Mouse (Mus musculus) lung, embryonic 15.5 days (tissue): ENCODE results near the gene Plg. TPM values are rescaled to one million over a fixed set of nuclear protein-coding genes. Genes with fewer than 3 reads are reported as not detected.

Experiments
- ATAC-seq: fragments of 200-750 bp; cut with Nextera tagmentation; 2 replicates; pipeline ENCODE4 v1.8.0; 2017; ENCODE audit warnings: moderate number of reproducible peaks, borderline replicate concordance; ENCODE audit not compliant: low FRiP score, low TSS enrichment; ENCODE audit errors: extremely low read depth
- H3K27ac ChIP-seq: fragments of 300-500 bp; sonication (generic); 2 replicates; pipeline ENCODE4 v1.5.1; 2015; ENCODE audit warnings: moderate library complexity, mild to moderate bottlenecking, inconsistent platforms
- H3K27me3 ChIP-seq: fragments of 300-500 bp; sonication (generic); 2 replicates; pipeline ENCODE4 v1.6.1; 2015; ENCODE audit warnings: inconsistent platforms
- H3K36me3 ChIP-seq: fragments of 300-500 bp; sonication (generic); 2 replicates; pipeline ENCODE4 v1.6.1; 2015; ENCODE audit warnings: inconsistent platforms
- H3K4me1 ChIP-seq: fragments of 300-500 bp; sonication (generic); 2 replicates; pipeline ENCODE4 v1.6.1; 2015; ENCODE audit warnings: inconsistent platforms
- H3K4me2 ChIP-seq: fragments of 300-500 bp; sonication (generic); 2 replicates; pipeline ENCODE4 v1.6.1; 2015; ENCODE audit warnings: inconsistent platforms, mild to moderate bottlenecking, moderate library complexity
- H3K4me3 ChIP-seq: fragments of 300-500 bp; sonication (generic); 2 replicates; pipeline ENCODE4 v1.5.1; 2015; ENCODE audit warnings: mild to moderate bottlenecking, inconsistent platforms
- H3K9ac ChIP-seq: fragments of 300-500 bp; sonication (generic); 2 replicates; pipeline ENCODE4 v1.6.1; 2015; ENCODE audit warnings: inconsistent platforms
- H3K9me3 ChIP-seq: fragments of 300-500 bp; sonication (generic); 2 replicates; pipeline ENCODE4 v1.6.1; 2016; ENCODE audit warnings: inconsistent platforms
- WGBS: fragments of 180-500 bp; shearing (Covaris S2); methylation state at CpG from one replicate; pipeline ENCODE4 v1.1.7; 2015; 5-methylcytosine and 5-hydroxymethylcytosine counted together
- polyA plus RNA-seq: library from polyadenylated mRNA; unstranded; fragments of >200 nt; fragmentation: Nextera tagmentation; extraction: Ambion mirVana; gene quantifications from 2 replicates; pipeline ENCODE4 v1.2.1, GENCODE M21; 2015

Plg gene
- polyA plus RNA-seq, 1 experiment from 2014 or later, result 0.34 TPM

GRCm38 (mm10) chr17:12367373-12367930 lies 11.0 kb upstream of the Plg start:
- no peaks in the 10 kb centered on the region for H3K36me3 ChIP-seq
- no peak overlapping the region for H3K4me2 ChIP-seq
- WGBS, result 30% methylated on average over 5 of the region's 5 CpGs
- peak; percentile 63; the same call in 1 of the 2 replicates for ATAC-seq
- no peak overlapping the region for H3K4me3 ChIP-seq
- H3K4me1 ChIP-seq, result peaks cover 6% of the 10 kb centered on the region; the same call in 1 of the 2 replicates
- H3K9ac ChIP-seq, result no peak overlapping the region
- no peaks in the 10 kb centered on the region for H3K9me3 ChIP-seq
- no peak overlapping the region for H3K27ac ChIP-seq
- H3K27me3 ChIP-seq, result no peaks in the 10 kb centered on the region

- H3K27ac ChIP-seq, result no peak overlapping the region
- 49% methylated on average over 5 of the region's 5 CpGs for WGBS
- H3K4me3 ChIP-seq, result no peak overlapping the region
- no peak overlapping the region for H3K4me2 ChIP-seq
- H3K9me3 ChIP-seq, result no peaks in the 10 kb centered on the region
- peaks cover 6% of the 10 kb centered on the region; the same call in 1 of the 2 replicates for H3K4me1 ChIP-seq
- H3K36me3 ChIP-seq, result no peaks in the 10 kb centered on the region
- H3K27me3 ChIP-seq, result no peaks in the 10 kb centered on the region
- H3K9ac ChIP-seq, result no peak overlapping the region
- no peak for ATAC-seq
These were observed 9.0 kb upstream of the Plg start for GRCm38 (mm10) chr17:12369393-12369792.

GRCm38 (mm10) chr17:12370289-12370688 lies 8.1 kb upstream of the Plg start:
- WGBS, result 68% methylated on average over 4 of the region's 4 CpGs
- no peak overlapping the region for H3K9ac ChIP-seq
- no peaks in the 10 kb centered on the region for H3K27me3 ChIP-seq
- no peak overlapping the region for H3K4me2 ChIP-seq
- no peak overlapping the region for H3K4me3 ChIP-seq
- no peaks in the 10 kb centered on the region for H3K36me3 ChIP-seq
- H3K27ac ChIP-seq, result no peak overlapping the region
- H3K9me3 ChIP-seq, result no peaks in the 10 kb centered on the region
- H3K4me1 ChIP-seq, result peaks cover 6% of the 10 kb centered on the region; the same call in 1 of the 2 replicates
- no peak for ATAC-seq

- Histone ChIP-seq H3K36me3 (no peaks in the 10 kb centered on the region), H3K27me3 (no peaks in the 10 kb centered on the region), H3K4me1 (peaks cover 6% of the 10 kb centered on the region; the same call in 1 of the 2 replicates), H3K9me3 (no peaks in the 10 kb centered on the region), H3K4me2 (peak overlapping the region; percentile 37), H3K27ac (no peak overlapping the region), H3K9ac (no peak overlapping the region), H3K4me3 (no peak overlapping the region)
- no peak; the same call in 1 of the 2 replicates for ATAC-seq
- WGBS, result 34% methylated on average over 10 of the region's 10 CpGs
These were observed 7.0 kb upstream of the Plg start for GRCm38 (mm10) chr17:12371310-12371925.

- Histone ChIP-seq H3K4me3 (no peak overlapping the region), H3K36me3 (no peaks in the 10 kb centered on the region), H3K4me1 (peaks cover 6% of the 10 kb centered on the region; the same call in 1 of the 2 replicates), H3K9ac (no peak overlapping the region), H3K9me3 (no peaks in the 10 kb centered on the region), H3K4me2 (peak overlapping the region; percentile 37), H3K27me3 (no peaks in the 10 kb centered on the region), H3K27ac (no peak overlapping the region)
- WGBS, result 18% methylated on average over 4 of the region's 4 CpGs
- ATAC-seq, result 0 out of 2 replicates have a peak, but pooled peaks have one; percentile 24
These were observed 6.4 kb upstream of the Plg start for GRCm38 (mm10) chr17:12372021-12372420.

- 30% methylated on average over 3 of the region's 3 CpGs for WGBS
- no peak for ATAC-seq
These were observed 4.7 kb upstream of the Plg start for GRCm38 (mm10) chr17:12373601-12374144.

GRCm38 (mm10) chr17:12380287-12380686 lies 1.9 kb downstream of the Plg start:
- ATAC-seq, result no peak
- WGBS, result 72% methylated on average over 4 of the region's 4 CpGs
- H3K9me3 ChIP-seq, result no peaks in the 10 kb centered on the region
- no peak overlapping the region for H3K4me2 ChIP-seq
- H3K4me1 ChIP-seq, result no peaks in the 10 kb centered on the region
- no peak overlapping the region for H3K27ac ChIP-seq
- H3K4me3 ChIP-seq, result no peak overlapping the region
- H3K36me3 ChIP-seq, result no peaks in the 10 kb centered on the region
- no peaks in the 10 kb centered on the region for H3K27me3 ChIP-seq
- H3K9ac ChIP-seq, result no peak overlapping the region

More at GRCm38 (mm10) chr17:12373601-12374144, 4.7 kb upstream of the Plg start:
- no peaks in the 10 kb centered on the region for H3K27me3 ChIP-seq
- peaks cover 6% of the 10 kb centered on the region; the same call in 1 of the 2 replicates for H3K4me1 ChIP-seq
- no peak overlapping the region for H3K4me3 ChIP-seq
- no peaks in the 10 kb centered on the region for H3K9me3 ChIP-seq
- H3K27ac ChIP-seq, result no peak overlapping the region
- no peaks in the 10 kb centered on the region for H3K36me3 ChIP-seq
- no peak overlapping the region for H3K9ac ChIP-seq
- H3K4me2 ChIP-seq, result no peak overlapping the region

GRCm38 (mm10) chr17:12381579-12381978 lies 3.2 kb downstream of the Plg start:
- Histone ChIP-seq H3K4me2 (no peak overlapping the region), H3K27me3 (no peaks in the 10 kb centered on the region), H3K9ac (no peak overlapping the region), H3K4me1 (no peaks in the 10 kb centered on the region), H3K9me3 (no peaks in the 10 kb centered on the region), H3K4me3 (no peak overlapping the region), H3K36me3 (no peaks in the 10 kb centered on the region), H3K27ac (no peak overlapping the region)
- WGBS, result 41% methylated on average over 2 of the region's 2 CpGs
- ATAC-seq, result no peak

- H3K9me3 ChIP-seq, result no peaks in the 10 kb centered on the region
- 16% methylated on average over 2 of the region's 2 CpGs for WGBS
- H3K27ac ChIP-seq, result no peak overlapping the region
- no peak overlapping the region for H3K4me3 ChIP-seq
- no peaks in the 10 kb centered on the region for H3K36me3 ChIP-seq
- no peaks in the 10 kb centered on the region for H3K4me1 ChIP-seq
- no peak overlapping the region for H3K4me2 ChIP-seq
- ATAC-seq, result 0 out of 2 replicates have a peak, but pooled peaks have one; percentile 46
- H3K27me3 ChIP-seq, result no peaks in the 10 kb centered on the region
- H3K9ac ChIP-seq, result no peak overlapping the region
These were observed 4.1 kb downstream of the Plg start for GRCm38 (mm10) chr17:12382531-12382930.

- Histone ChIP-seq H3K4me3 (no peak overlapping the region), H3K9me3 (no peaks in the 10 kb centered on the region), H3K4me1 (no peaks in the 10 kb centered on the region), H3K4me2 (no peak overlapping the region), H3K27ac (no peak overlapping the region), H3K9ac (no peak overlapping the region), H3K36me3 (no peaks in the 10 kb centered on the region), H3K27me3 (no peaks in the 10 kb centered on the region)
- WGBS, result 54% methylated on average over 8 of the region's 8 CpGs
- ATAC-seq, result no peak
These were observed 6.8 kb downstream of the Plg start for GRCm38 (mm10) chr17:12385049-12385794.

- Histone ChIP-seq H3K9me3 (no peaks in the 10 kb centered on the region), H3K27ac (no peak overlapping the region), H3K4me3 (no peak overlapping the region), H3K4me1 (no peaks in the 10 kb centered on the region), H3K4me2 (no peak overlapping the region), H3K27me3 (no peaks in the 10 kb centered on the region), H3K9ac (no peak overlapping the region), H3K36me3 (no peaks in the 10 kb centered on the region)
- WGBS, result 65% methylated on average over 2 of the region's 2 CpGs
- ATAC-seq, result no peak
These were observed 9.4 kb downstream of the Plg start for GRCm38 (mm10) chr17:12387781-12388180.

GRCm38 (mm10) chr17:12388239-12388638 lies 9.8 kb downstream of the Plg start:
- 85% methylated on average over 7 of the region's 7 CpGs for WGBS
- ATAC-seq, result no peak
- Histone ChIP-seq H3K4me1 (no peaks in the 10 kb centered on the region), H3K9me3 (no peaks in the 10 kb centered on the region), H3K27me3 (no peaks in the 10 kb centered on the region), H3K9ac (no peak overlapping the region), H3K27ac (no peak overlapping the region), H3K36me3 (no peaks in the 10 kb centered on the region), H3K4me3 (no peak overlapping the region), H3K4me2 (no peak overlapping the region)
